Mouse (Mus musculus) embryo, embryonic 10.5 days (tissue): ENCODE measurements around the gene Adgrl3.

Source experiments
- DNase-seq: peaks from one replicate; pipeline ENCODE4 v3.0.0-alpha.2; 2015; ENCODE audit warnings: low spot score

Gene Adgrl3

GRCm38 (mm10) chr5:81870336-81870735 lies 850.4 kb downstream of the Adgrl3 start:
- no peak for DNase-seq
